Mouse (Mus musculus) heart, postnatal 0 days (tissue): Measurements from ENCODE around the gene Nav2. TPM values are rescaled to one million over a fixed set of nuclear protein-coding genes. Genes with fewer than 3 reads are reported as not detected.

ENCODE experiments used
- ATAC-seq: fragments of 200-750 bp; cut with Nextera tagmentation; 2 replicates; pipeline ENCODE4 v1.8.0; 2017; ENCODE audit warnings: low read depth, moderate number of reproducible peaks, moderate library complexity; ENCODE audit not compliant: insufficient read depth
- DNase-seq: peaks from one replicate; pipeline ENCODE4 v3.0.0-alpha.2; 2016; ENCODE audit warnings: low spot score
- H3K27ac ChIP-seq: fragments of 300-500 bp; sonication (generic); 2 replicates; pipeline ENCODE4 v1.5.1; 2014; ENCODE audit warnings: low read depth, mild to moderate bottlenecking
- H3K27me3 ChIP-seq: fragments of 300-500 bp; sonication (generic); 2 replicates; pipeline ENCODE4 v1.6.1; 2014; ENCODE audit warnings: low read length, mixed read lengths; ENCODE audit not compliant: control insufficient read depth, insufficient read depth
- H3K36me3 ChIP-seq: fragments of 300-500 bp; sonication (generic); replicated peaks from 2 replicates; pipeline ENCODE4 v1.6.1; 2014; ENCODE audit warnings: low read length, mixed read lengths; ENCODE audit not compliant: control insufficient read depth, insufficient read depth
- H3K4me1 ChIP-seq: fragments of 300-500 bp; sonication (generic); 2 replicates; pipeline ENCODE4 v1.6.1; 2014; ENCODE audit warnings: antibody characterized with exemption; ENCODE audit not compliant: control insufficient read depth, insufficient read depth
- H3K4me2 ChIP-seq: fragments of 300-500 bp; sonication (generic); 2 replicates; pipeline ENCODE4 v1.6.1; 2014; ENCODE audit warnings: low read depth, mild to moderate bottlenecking, low read length, moderate library complexity
- H3K4me3 ChIP-seq: fragments of 300-500 bp; sonication (generic); 2 replicates; pipeline ENCODE4 v1.5.1; 2014; ENCODE audit warnings: low read depth, low read length
- H3K9ac ChIP-seq: fragments of 300-500 bp; sonication (generic); replicated peaks from 2 replicates; pipeline ENCODE4 v1.6.1; 2014; ENCODE audit warnings: low read depth, low read length, mixed read lengths
- H3K9me3 ChIP-seq: fragments of 300-500 bp; sonication (generic); replicated peaks from 2 replicates; pipeline ENCODE4 v1.6.1; 2016; ENCODE audit warnings: low read length; ENCODE audit not compliant: control insufficient read depth
- CTCF ChIP-seq: IDR thresholded peaks from 2 replicates; pipeline ENCODE4 v1.5.1; 2016; ENCODE audit warnings: antibody characterized with exemption, control low read depth, low read depth
- EP300 ChIP-seq: IDR thresholded peaks from 2 replicates; pipeline ENCODE4 v1.6.1; 2016; ENCODE audit warnings: antibody characterized with exemption, low read depth
- WGBS: fragments of 180-500 bp; shearing (Covaris S2); extraction: QIAGEN DNeasy Blood & Tissue Kit; methylation state at CpG from one replicate; pipeline ENCODE4 v1.1.7; 2014; 5-methylcytosine and 5-hydroxymethylcytosine counted together
- polyA plus RNA-seq: library from polyadenylated mRNA; unstranded; fragments of >200 nt; fragmentation: Nextera tagmentation; extraction: Ambion mirVana; gene quantifications from 2 replicates; pipeline ENCODE4 v1.2.1, GENCODE M21; 2015
- total RNA-seq: library from RNA; depleted of rRNA; stranded (reverse); fragments of >200 nt; gene quantifications from 2 replicates; pipeline ENCODE4 v1.2.3, GENCODE M21; 2014; ENCODE audit warnings: low replicate concordance

The Nav2 gene
- total and polyA plus RNA-seq, 2 experiments from 2014 or later: 22.8 to 77.9 TPM

- H3K27me3 ChIP-seq: no peaks in the 10 kb centered on the region
- H3K27ac ChIP-seq: no peak overlapping the region
- H3K9ac ChIP-seq: no peak overlapping the region
- peaks cover 9% of the 10 kb centered on the region; the same call in 1 of the 2 replicates for H3K4me1 ChIP-seq
- ATAC-seq: no peak
- DNase-seq: no peak
- no peak overlapping the region for H3K4me2 ChIP-seq
- H3K9me3 ChIP-seq: no peaks in the 10 kb centered on the region
- H3K4me3 ChIP-seq: no peak overlapping the region
- 81% methylated on average over 3 of the region's 3 CpGs for WGBS
- no peaks in the 10 kb centered on the region for H3K36me3 ChIP-seq
- TF ChIP-seq CTCF (no peak), EP300 (no peak)
Observed at GRCm38 (mm10) chr7:49102223-49102622, 193.7 kb downstream of the Nav2 start.

- no peak overlapping the region for H3K4me3 ChIP-seq
- WGBS: 82% methylated on average over 8 of the region's 8 CpGs
- H3K9ac ChIP-seq: no peak overlapping the region
- H3K36me3 ChIP-seq: no peaks in the 10 kb centered on the region
- H3K9me3 ChIP-seq: no peaks in the 10 kb centered on the region
- H3K4me1 ChIP-seq: peaks cover 9% of the 10 kb centered on the region; the same call in 1 of the 2 replicates
- no peak overlapping the region for H3K27ac ChIP-seq
- ATAC-seq (no peak), DNase-seq (no peak)
- TF ChIP-seq EP300 (no peak), CTCF (no peak)
- no peak overlapping the region for H3K4me2 ChIP-seq
- H3K27me3 ChIP-seq: no peaks in the 10 kb centered on the region
Observed at GRCm38 (mm10) chr7:49104376-49104775, 195.9 kb downstream of the Nav2 start.

GRCm38 (mm10) chr7:49104793-49105192 lies 196.3 kb downstream of the Nav2 start:
- WGBS: 90% methylated on average over 1 of the region's 1 CpGs
- Histone ChIP-seq H3K27ac (no peak overlapping the region), H3K27me3 (no peaks in the 10 kb centered on the region)

GRCm38 (mm10) chr7:49105501-49105900 lies 197.0 kb downstream of the Nav2 start:
- 85% methylated on average over 2 of the region's 2 CpGs for WGBS
- no peaks in the 10 kb centered on the region for H3K9me3 ChIP-seq
- H3K27ac ChIP-seq: no peak overlapping the region
- ATAC-seq (no peak), DNase-seq (no peak)
- H3K4me1 ChIP-seq: peaks cover 9% of the 10 kb centered on the region; the same call in 1 of the 2 replicates
- no peak overlapping the region for H3K4me3 ChIP-seq
- H3K4me2 ChIP-seq: no peak overlapping the region
- H3K27me3 ChIP-seq: no peaks in the 10 kb centered on the region
- TF ChIP-seq EP300: no peak
- TF ChIP-seq CTCF: no peak
- H3K9ac ChIP-seq: no peak overlapping the region
- H3K36me3 ChIP-seq: no peaks in the 10 kb centered on the region

More at GRCm38 (mm10) chr7:49104793-49105192, 196.3 kb downstream of the Nav2 start:
- H3K4me3 ChIP-seq: no peak overlapping the region
- no peak for ATAC-seq
- no peak overlapping the region for H3K9ac ChIP-seq
- no peaks in the 10 kb centered on the region for H3K9me3 ChIP-seq
- H3K36me3 ChIP-seq: no peaks in the 10 kb centered on the region
- TF ChIP-seq EP300: no peak
- no peak for TF ChIP-seq CTCF
- no peak for DNase-seq
- H3K4me2 ChIP-seq: no peak overlapping the region
- peaks cover 9% of the 10 kb centered on the region; the same call in 1 of the 2 replicates for H3K4me1 ChIP-seq

GRCm38 (mm10) chr7:49108076-49108475 lies 199.6 kb downstream of the Nav2 start:
- Histone ChIP-seq H3K27me3 (no peaks in the 10 kb centered on the region), H3K9me3 (no peaks in the 10 kb centered on the region), H3K4me1 (peaks cover 6% of the 10 kb centered on the region; the same call in 1 of the 2 replicates), H3K27ac (no peak overlapping the region), H3K36me3 (no peaks in the 10 kb centered on the region), H3K4me3 (no peak overlapping the region), H3K4me2 (no peak overlapping the region), H3K9ac (no peak overlapping the region)
- WGBS: 80% methylated on average over 5 of the region's 5 CpGs
- ATAC-seq (no peak), DNase-seq (no peak)
- no peak for TF ChIP-seq EP300
- TF ChIP-seq CTCF: no peak

- 77% methylated on average over 8 of the region's 8 CpGs for WGBS
- no peak overlapping the region for H3K4me3 ChIP-seq
- DNase-seq: no peak
- peaks cover 12% of the 10 kb centered on the region; the same call in 1 of the 2 replicates for H3K27me3 ChIP-seq
- no peak overlapping the region for H3K4me2 ChIP-seq
- TF ChIP-seq EP300 (no peak), CTCF (no peak)
- H3K4me1 ChIP-seq: peaks cover 8% of the 10 kb centered on the region; the same call in 1 of the 2 replicates
- H3K9me3 ChIP-seq: no peaks in the 10 kb centered on the region
- no peak overlapping the region for H3K27ac ChIP-seq
- no peaks in the 10 kb centered on the region for H3K36me3 ChIP-seq
- ATAC-seq: no peak
- H3K9ac ChIP-seq: no peak overlapping the region
Observed at GRCm38 (mm10) chr7:49119016-49119415, 210.5 kb downstream of the Nav2 start.
